Mouse (Mus musculus): ENCODE results near the gene Epb41l3. TPM values are rescaled to one million over a fixed set of nuclear protein-coding genes. Genes with fewer than 3 reads are reported as not detected.

Epb41l3 gene
- polyA plus RNA-seq, 1 experiment from 2014 or later, result 16.6 TPM

DNA sequence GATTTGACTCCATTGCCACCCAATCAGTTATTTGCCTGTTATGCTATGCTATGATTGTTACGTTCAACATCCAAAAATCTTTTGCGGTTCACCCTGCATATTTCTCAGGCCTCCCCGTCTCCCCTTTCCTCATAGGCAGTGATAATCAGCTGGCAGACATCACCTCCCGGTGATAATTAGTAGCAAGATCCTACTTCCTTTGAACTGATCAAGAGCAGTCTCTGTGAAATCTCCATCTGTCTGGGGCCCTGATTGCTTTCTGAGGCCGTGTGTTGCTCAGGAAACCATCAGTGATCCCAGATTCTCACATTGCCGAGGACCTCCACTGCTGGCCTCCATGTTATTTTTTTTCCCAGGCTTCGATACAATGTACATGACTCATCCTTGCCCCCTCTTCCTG lies 22.5 kb downstream of the Epb41l3 start:
- Histone ChIP-seq H3K27me3 (ENCODE audit: control insufficient read depth, insufficient read depth, low read length) (no peaks in the 10 kb centered on the region), H3K27ac (replicated peaks) (no peak overlapping the region), H3K4me3 (ENCODE audit: low read depth, low read length) (no peak overlapping the region), H3K36me3 (ENCODE audit: control insufficient read depth, insufficient read depth, low read length) (no peaks in the 10 kb centered on the region), H3K9me3 (ENCODE audit: control insufficient read depth, low read length) (no peaks in the 10 kb centered on the region), H3K4me2 (replicated peaks; ENCODE audit: low read depth) (no peak overlapping the region), H3K9ac (ENCODE audit: low read length) (no peak overlapping the region), H3K4me1 (replicated peaks; ENCODE audit: control insufficient read depth, insufficient read depth) (no peaks in the 10 kb centered on the region)
- WGBS, result 60% methylated on average over 7 of the region's 7 CpGs
- DNase-seq (ENCODE audit: low spot score) (no peak), ATAC-seq (ENCODE audit: low FRiP score, low TSS enrichment) (no peak)
- TF ChIP-seq EP300 (optimal IDR thresholded peaks at IDR 0.05) (no peak), CTCF (IDR thresholded peaks at IDR 0.05; ENCODE audit: low read depth) (no peak)

DNA sequence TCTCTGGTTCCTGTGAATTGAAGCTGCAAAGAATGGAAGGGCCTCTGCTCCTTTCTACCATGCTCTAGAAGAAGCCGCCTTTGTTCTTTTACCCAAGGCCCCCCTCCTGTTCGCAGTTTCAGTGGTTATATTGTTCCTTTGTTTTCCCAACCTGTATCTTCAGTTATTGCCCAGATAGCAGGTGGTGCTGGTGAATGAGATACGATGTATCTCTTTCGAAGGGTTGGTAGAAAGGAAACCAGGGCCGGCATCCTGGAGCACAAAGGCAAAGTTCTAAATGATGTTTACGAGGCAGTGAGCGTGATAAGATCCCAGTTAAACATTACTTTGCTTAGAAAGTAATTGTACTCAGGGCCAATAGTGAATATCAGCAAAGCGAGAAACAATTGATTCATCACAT lies 27.8 kb downstream of the Epb41l3 start:
- H3K9ac ChIP-seq (ENCODE audit: low read length), result no peak overlapping the region
- H3K27me3 ChIP-seq (ENCODE audit: control insufficient read depth, insufficient read depth, low read length), result no peaks in the 10 kb centered on the region
- no peak overlapping the region for H3K4me3 ChIP-seq (ENCODE audit: low read depth, low read length)
- no peak overlapping the region for H3K27ac ChIP-seq (replicated peaks)
- TF ChIP-seq EP300 (optimal IDR thresholded peaks at IDR 0.05), result no peak
- no peak for TF ChIP-seq CTCF (IDR thresholded peaks at IDR 0.05; ENCODE audit: low read depth)
- ATAC-seq (ENCODE audit: low FRiP score, low TSS enrichment) (no peak), DNase-seq (ENCODE audit: low spot score) (no peak)
- no peaks in the 10 kb centered on the region for H3K36me3 ChIP-seq (ENCODE audit: control insufficient read depth, insufficient read depth, low read length)
- WGBS, result 69% methylated on average over 8 of the region's 8 CpGs
- H3K4me1 ChIP-seq (replicated peaks; ENCODE audit: control insufficient read depth, insufficient read depth), result no peaks in the 10 kb centered on the region
- H3K4me2 ChIP-seq (replicated peaks; ENCODE audit: low read depth), result no peak overlapping the region
- no peaks in the 10 kb centered on the region for H3K9me3 ChIP-seq (ENCODE audit: control insufficient read depth, low read length)

DNA sequence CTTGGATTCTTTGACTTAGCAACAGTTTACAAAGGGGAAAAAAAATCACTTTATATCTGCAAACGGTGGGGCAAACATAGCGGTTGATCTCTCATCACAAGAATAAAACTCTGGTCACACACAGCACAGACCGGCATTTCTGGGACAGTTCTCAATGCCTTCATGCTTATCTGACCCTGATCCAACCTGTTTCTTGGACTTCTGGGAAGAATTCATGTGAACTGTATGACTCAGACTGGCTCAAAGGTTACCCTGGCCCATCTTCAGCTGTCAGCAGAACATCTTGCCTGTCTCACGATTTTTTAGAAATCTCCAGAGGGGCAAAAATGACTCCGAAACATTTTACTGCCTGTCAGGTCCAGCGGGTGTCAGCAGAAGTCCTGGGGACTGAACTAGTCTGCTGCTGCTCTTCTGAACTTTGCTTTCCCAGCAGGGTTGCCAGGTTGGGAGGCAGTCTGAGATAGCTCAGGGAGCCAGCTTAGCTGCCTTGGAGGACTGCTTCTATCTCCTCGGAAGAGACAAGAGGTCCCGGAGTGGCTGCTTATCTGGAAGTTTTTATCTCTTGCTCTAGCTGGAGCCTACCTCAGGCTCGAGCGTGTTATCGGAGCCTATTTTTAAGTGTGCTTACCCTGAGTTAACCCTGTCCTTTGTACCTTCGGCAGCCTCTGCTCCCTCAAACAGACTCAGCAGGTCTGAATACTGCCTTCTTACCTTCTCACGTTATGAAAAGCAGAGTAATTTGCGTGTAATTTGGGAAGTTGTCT lies 29.7 kb downstream of the Epb41l3 start:
- Histone ChIP-seq H3K4me1 (replicated peaks; ENCODE audit: control insufficient read depth, insufficient read depth) (no peaks in the 10 kb centered on the region), H3K4me2 (replicated peaks; ENCODE audit: low read depth) (0 out of 2 replicates have a peak overlapping the region, but pooled peaks have one; percentile 11), H3K36me3 (ENCODE audit: control insufficient read depth, insufficient read depth, low read length) (no peaks in the 10 kb centered on the region), H3K9me3 (ENCODE audit: control insufficient read depth, low read length) (no peaks in the 10 kb centered on the region), H3K27ac (replicated peaks) (no peak overlapping the region), H3K9ac (ENCODE audit: low read length) (no peak overlapping the region), H3K4me3 (ENCODE audit: low read depth, low read length) (no peak overlapping the region), H3K27me3 (ENCODE audit: control insufficient read depth, insufficient read depth, low read length) (no peaks in the 10 kb centered on the region)
- ATAC-seq (ENCODE audit: low FRiP score, low TSS enrichment), result 0 out of 2 replicates have a peak, but pooled peaks have one; percentile 32
- 35% methylated on average over 14 of the region's 14 CpGs for WGBS
- TF ChIP-seq CTCF (IDR thresholded peaks at IDR 0.05; ENCODE audit: low read depth), result no peak
- TF ChIP-seq EP300 (optimal IDR thresholded peaks at IDR 0.05), result no peak
- DNase-seq (ENCODE audit: low spot score), result peak; percentile 25

DNA sequence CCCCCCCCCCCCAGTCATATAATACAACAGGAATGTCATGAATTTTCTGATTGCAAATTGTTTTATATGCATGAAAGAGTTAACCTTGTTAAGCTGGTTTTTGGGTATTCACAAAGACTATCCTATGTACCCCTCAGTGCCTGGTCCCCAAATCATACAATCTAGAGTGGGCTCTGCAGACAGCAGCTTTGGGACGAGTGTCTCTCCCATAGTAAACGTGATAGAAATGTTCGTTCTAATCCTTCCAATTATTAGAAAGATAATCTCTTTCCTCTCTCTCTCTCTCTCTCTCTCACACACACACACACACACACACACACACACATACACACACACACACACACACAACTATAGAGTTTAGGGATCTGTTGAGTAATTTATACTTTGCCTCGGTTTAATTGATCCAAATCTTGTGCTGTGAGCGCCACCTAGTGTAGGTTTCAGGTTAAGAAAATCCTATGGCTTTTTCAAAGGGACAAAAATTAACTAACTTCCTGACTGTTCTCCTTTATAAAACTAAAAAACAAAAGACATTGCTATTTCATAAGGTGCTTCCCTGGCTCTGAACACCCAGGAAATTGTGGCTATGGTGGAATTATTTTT lies 30.4 kb downstream of the Epb41l3 start:
- Histone ChIP-seq H3K4me1 (replicated peaks; ENCODE audit: control insufficient read depth, insufficient read depth) (no peaks in the 10 kb centered on the region), H3K9ac (ENCODE audit: low read length) (no peak overlapping the region), H3K4me2 (replicated peaks; ENCODE audit: low read depth) (no peak overlapping the region), H3K36me3 (ENCODE audit: control insufficient read depth, insufficient read depth, low read length) (no peaks in the 10 kb centered on the region), H3K27me3 (ENCODE audit: control insufficient read depth, insufficient read depth, low read length) (no peaks in the 10 kb centered on the region), H3K27ac (replicated peaks) (no peak overlapping the region), H3K4me3 (ENCODE audit: low read depth, low read length) (no peak overlapping the region), H3K9me3 (ENCODE audit: control insufficient read depth, low read length) (no peaks in the 10 kb centered on the region)
- WGBS, result 24% methylated on average over 5 of the region's 5 CpGs
- TF ChIP-seq CTCF (IDR thresholded peaks at IDR 0.05; ENCODE audit: low read depth) (peak; percentile 86), EP300 (optimal IDR thresholded peaks at IDR 0.05) (no peak)
- ATAC-seq (ENCODE audit: low FRiP score, low TSS enrichment) (no peak), DNase-seq (ENCODE audit: low spot score) (peak; percentile 40)

DNA sequence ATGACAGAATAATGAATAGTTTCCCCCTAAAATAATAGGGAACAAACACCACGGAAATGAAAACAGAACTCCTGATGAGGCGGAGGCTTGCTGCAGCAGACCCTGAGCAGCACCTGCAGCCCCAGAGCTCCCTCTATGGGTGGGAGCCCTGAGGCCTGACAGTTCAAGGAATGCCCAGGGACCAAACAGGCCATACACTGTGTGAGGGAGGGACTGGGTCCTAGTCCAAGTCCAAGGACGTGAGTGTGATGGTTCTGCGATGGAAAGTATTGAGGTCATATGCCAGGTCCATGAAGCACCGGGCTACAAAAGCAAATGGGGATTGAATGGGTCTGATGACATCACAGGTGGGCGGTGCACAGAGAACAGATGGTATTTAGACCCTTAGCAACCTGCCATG lies 33.7 kb downstream of the Epb41l3 start:
- no peak overlapping the region for H3K27ac ChIP-seq (replicated peaks)
- DNase-seq (ENCODE audit: low spot score) (no peak), ATAC-seq (ENCODE audit: low FRiP score, low TSS enrichment) (no peak)
- 59% methylated on average over 6 of the region's 6 CpGs for WGBS
- H3K9me3 ChIP-seq (ENCODE audit: control insufficient read depth, low read length), result no peaks in the 10 kb centered on the region
- no peak overlapping the region for H3K9ac ChIP-seq (ENCODE audit: low read length)
- no peaks in the 10 kb centered on the region for H3K27me3 ChIP-seq (ENCODE audit: control insufficient read depth, insufficient read depth, low read length)
- H3K4me2 ChIP-seq (replicated peaks; ENCODE audit: low read depth), result no peak overlapping the region
- H3K4me1 ChIP-seq (replicated peaks; ENCODE audit: control insufficient read depth, insufficient read depth), result no peaks in the 10 kb centered on the region
- no peak overlapping the region for H3K4me3 ChIP-seq (ENCODE audit: low read depth, low read length)
- H3K36me3 ChIP-seq (ENCODE audit: control insufficient read depth, insufficient read depth, low read length), result no peaks in the 10 kb centered on the region
- TF ChIP-seq EP300 (optimal IDR thresholded peaks at IDR 0.05), result no peak
- TF ChIP-seq CTCF (IDR thresholded peaks at IDR 0.05; ENCODE audit: low read depth), result peak; percentile 64

DNA sequence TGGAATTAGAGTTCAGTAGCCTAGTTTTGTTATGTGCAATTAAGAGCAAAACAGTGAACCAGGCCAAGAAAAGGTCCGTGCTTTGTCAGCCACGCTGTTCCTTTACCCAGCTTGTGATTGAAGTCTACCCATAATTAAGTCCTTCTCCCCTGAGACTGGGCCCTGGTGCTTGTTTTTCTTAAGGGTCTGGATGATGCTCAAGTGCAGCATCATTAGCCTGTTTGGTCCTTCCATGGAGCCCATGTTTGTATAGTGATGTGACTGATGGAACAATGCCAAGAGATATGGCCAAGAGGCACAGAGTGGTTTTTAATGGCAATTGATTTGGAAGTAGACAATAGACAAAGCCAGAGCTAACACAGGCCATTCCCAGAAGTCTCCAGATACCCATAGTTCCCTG lies 36.7 kb downstream of the Epb41l3 start:
- H3K9me3 ChIP-seq (ENCODE audit: control insufficient read depth, low read length), result no peaks in the 10 kb centered on the region
- DNase-seq (ENCODE audit: low spot score), result no peak
- H3K27ac ChIP-seq (replicated peaks), result no peak overlapping the region
- H3K4me2 ChIP-seq (replicated peaks; ENCODE audit: low read depth), result no peak overlapping the region
- no peaks in the 10 kb centered on the region for H3K4me1 ChIP-seq (replicated peaks; ENCODE audit: control insufficient read depth, insufficient read depth)
- WGBS, result 75% methylated on average over 2 of the region's 2 CpGs
- no peak overlapping the region for H3K4me3 ChIP-seq (ENCODE audit: low read depth, low read length)
- no peak for ATAC-seq (ENCODE audit: low FRiP score, low TSS enrichment)
- H3K36me3 ChIP-seq (ENCODE audit: control insufficient read depth, insufficient read depth, low read length), result no peaks in the 10 kb centered on the region
- no peak for TF ChIP-seq CTCF (IDR thresholded peaks at IDR 0.05; ENCODE audit: low read depth)
- TF ChIP-seq EP300 (optimal IDR thresholded peaks at IDR 0.05), result no peak
- H3K27me3 ChIP-seq (ENCODE audit: control insufficient read depth, insufficient read depth, low read length), result no peaks in the 10 kb centered on the region
- no peak overlapping the region for H3K9ac ChIP-seq (ENCODE audit: low read length)

Data from stomach, postnatal 0 days (tissue).